Mouse (Mus musculus) ovary, postnatal 10 days (tissue): ENCODE results near the gene Fgf13.

Experiments used
- DNase-seq: peaks from one replicate; pipeline ENCODE4 v3.0.0; 2022; ENCODE audit warnings: low spot score

The Fgf13 gene

DNA sequence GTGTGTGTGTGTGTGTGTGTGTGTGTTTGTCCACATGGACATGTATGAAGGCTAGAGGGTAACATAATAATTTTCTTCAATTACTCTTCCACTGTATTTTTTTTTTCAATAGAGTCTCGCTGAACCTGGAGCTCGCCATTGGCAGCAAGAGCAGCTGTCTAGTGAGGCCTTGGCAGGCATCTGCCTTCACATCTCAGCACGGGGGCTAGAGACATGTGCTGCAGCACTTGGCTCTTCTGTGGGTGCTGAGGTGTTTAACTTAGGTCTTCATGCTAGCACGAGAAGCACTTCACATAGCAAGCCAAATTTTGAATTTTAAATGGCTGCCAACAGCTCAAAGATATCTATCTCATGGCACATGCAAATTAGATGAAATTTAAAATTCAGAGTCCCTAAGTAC, 380.9 kb downstream of the Fgf13 start:
- DNase-seq = no peak

DNA sequence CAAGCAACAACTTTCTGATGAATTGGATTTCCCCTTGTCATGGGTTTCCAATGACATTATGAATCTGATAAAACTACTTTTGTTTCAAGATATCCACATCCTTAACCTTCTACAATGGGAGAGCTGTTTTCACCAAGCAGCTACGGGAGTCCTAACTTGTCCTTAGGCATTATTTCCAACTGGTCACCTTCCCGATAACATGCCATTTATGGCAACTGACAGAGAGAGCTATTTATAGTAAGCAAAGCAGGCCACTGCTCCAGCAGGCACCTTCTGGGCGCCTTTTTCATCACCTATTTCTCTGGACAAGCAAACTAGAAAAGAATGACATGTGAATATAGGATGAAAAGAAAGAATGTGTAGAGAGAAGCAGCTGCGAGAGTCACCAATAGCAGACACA, 385.5 kb downstream of the Fgf13 start:
- no peak for DNase-seq

DNA sequence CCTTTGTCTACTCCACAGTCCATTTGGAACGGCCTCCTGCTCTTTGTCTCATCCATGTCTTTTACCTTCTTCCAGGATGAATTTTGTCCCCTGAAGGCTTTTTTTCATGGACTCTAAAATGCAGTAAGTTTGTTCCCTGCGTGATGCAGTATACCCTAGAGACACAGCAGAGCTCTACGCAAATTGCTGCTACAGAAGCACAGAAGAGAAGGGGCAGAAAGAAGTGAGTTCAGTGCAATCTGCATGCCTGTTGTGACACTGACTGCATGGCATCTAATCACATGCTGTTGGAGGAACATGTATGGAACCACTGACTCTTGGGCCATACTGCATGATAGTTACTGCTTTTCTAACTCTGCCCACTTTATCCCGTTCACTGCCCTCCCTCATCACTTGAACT, 388.2 kb downstream of the Fgf13 start:
- DNase-seq = no peak

DNA sequence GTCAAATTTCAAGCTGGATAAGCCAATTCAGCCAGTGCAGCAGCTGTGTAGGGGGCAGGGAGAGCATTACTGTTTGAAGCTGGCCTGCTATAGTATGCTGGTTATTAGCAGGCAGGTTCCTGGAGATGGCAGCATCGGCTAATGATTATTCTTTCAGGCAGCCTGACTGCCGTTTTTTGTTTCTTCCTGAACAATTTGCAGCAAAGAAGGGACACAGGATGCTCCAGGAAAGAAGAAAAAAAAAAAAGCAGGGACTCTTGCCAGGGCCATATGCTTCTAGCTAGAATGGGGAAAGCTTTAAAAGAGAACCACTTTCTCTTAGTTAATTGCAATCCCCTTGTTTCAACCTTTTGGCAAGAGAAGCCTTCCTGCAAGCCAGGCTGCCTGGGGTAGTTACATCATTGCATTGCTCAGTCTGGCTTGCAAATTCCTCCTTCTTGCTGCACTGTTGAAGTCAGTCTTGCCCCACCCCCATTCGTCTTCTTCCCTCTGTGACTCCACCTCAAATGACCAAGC, 388.7 kb downstream of the Fgf13 start:
- DNase-seq = no peak

DNA sequence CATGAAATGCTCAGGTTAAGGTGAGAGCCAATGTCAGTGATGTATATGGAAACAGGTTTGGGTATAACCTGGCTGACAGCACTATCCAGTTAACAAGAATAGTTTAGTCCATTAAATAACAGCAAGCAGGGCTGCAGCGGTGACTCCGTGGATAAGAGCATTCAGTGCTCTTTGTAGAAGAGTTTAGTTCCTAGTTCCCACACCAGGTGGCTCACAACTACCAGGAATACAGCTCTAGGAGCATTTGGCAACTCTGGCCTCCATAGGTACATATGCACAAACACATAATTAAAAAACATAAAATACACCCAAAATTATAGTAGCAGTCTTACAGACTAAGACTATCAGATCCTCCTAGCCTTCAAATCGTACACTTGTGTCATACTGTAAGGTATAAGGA, 390.2 kb downstream of the Fgf13 start:
- no peak for DNase-seq

DNA sequence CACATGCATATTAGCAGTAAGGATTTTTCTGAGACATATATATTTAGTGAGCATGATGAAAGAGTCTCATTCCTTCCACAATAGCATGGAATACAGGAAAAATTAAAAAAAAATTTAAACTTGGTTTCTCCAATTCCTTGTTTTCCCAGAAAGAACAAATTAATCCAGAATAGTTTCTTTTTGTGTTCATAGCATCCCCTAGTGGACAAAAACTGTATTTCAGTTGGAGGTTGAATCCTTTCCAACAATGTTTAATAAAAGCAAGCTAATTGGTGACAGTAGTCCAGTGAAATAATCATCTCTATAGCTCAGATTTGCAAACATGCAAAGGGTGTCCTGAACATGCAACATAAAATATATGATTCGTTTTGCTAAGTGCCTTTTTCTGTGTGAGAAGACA, 395.7 kb downstream of the Fgf13 start:
- DNase-seq = no peak

DNA sequence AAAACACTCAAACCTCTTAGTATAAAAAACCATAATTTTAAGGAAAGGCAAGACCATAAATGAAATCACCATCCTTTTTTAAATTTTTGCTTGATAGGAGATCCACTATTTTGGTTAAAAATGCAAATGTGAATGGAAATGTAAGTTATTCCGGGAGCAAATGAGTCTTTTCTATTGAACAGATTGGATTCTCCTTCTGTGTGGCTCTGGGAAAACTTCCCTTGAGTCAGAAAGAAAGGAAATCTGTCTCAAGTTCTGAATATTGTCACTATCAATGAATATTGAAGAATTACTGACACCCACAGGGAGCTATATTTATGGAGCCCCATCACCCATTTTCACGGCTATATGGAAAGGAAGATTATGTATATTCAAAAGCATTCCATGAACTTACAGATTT, 401.1 kb downstream of the Fgf13 start:
- no peak for DNase-seq

DNA sequence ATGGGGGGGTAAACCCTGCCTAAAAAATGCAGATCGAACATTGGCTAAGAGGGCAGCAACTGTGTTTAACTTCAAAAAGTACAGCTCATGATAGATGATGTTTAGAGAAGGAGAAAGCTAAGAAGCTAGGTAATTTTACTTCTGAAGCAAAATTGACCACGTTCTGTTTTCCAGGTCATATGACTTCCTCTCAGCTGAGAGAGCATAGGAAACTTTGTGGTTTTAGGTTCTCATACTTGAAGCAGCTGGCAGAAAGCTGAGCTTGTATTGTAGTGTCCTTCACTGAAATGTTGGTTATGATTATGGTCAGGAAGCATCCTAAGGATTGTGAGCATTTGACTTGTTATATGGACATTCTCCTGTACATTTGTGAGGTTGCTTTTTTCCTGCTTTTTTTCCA, 425.9 kb downstream of the Fgf13 start:
- DNase-seq = no peak

DNA sequence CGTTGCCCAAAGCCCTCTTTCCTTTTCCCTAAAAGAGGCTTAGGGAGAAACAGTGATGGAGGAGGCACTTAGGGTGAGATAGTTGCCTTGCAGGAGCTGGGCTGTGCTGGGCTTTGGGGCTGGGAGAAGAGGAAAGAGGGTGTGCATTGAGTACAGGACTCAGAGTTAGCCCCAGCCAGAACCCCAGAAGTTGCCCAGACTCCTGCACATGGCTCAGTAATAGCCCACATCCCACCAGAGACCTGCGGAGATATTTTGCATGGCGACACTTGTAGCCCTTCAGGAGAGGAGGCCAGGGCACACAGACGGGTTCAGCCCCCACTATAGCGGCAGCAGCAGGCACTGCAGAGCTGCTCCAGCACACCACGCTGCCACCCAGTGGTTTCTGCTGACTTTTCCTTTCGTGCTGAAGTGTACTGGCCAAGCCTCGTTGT, 432.9 kb downstream of the Fgf13 start:
- DNase-seq = peak; percentile 3

DNA sequence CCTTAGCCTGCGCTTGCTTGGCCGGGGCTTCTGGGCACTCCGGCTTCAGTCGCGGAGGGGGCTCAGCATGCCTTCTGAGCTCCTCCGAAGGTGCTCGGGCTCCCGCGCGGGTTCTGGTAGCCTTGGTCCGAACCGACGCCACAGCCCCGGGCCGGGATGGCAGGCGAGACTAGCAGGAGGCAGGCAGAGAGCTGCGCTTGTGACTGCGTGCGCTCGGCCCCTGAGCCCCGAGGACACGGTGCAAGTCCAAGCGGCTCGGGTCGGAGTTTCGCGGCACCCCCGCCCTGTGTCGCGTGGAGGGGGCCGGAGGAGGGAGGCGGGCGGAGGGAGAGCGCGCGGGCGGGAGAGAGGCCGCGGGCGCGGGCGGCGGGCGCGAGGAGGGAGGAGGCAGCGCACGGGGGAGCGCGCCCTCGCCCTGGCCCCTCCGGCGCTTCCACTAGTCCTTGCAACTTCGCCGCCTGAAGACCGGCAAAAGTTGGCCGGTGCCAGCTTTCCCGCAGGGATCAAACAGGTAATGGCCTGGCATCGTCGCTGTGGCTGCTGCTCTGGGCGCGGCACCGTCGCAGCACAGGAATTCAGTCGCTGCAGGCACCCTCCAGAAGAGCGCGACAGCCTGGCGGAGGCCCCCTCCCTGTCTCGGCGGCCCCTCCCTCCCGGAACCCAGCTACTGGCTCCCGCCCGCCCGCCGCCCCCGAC, 433.6 kb downstream of the Fgf13 start:
- peak; percentile 2 for DNase-seq

DNA sequence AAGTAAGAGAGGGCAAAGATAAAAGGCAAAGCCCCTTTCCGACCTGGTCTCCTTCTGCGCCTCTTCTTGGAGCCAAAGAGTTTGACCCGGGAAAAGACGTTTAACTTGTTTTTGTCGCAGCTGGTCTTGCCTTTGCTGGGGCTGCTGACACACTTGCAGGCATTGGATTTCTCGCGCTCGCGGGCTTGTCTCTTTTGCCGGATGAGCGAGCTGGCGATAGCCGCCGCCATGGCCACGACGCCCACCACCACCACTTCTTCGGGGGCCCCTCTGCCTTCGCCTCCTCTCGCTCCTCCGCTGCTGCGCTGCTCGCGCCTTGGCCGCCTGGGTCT, 434.1 kb downstream of the Fgf13 start:
- no peak for DNase-seq

DNA sequence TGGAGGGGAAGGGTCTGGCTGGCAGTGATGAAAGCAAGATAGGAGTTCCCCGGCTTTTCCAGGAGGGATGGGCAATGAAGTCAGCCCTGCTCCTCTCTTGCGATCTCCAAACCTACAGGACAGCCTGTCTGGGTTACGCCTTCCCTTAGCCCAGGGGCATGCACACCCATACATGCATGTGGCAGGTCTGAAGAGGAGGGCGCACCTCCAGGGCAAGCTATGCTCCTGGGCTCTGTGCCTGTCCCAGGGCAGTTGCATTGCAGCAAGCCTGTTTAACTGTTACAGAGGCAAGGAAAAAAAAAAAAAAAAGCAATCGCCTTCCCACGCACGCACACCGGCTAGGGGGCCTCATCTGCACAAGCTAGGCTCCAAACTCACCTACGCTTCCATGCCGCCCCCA, 434.5 kb downstream of the Fgf13 start:
- DNase-seq = no peak

DNA sequence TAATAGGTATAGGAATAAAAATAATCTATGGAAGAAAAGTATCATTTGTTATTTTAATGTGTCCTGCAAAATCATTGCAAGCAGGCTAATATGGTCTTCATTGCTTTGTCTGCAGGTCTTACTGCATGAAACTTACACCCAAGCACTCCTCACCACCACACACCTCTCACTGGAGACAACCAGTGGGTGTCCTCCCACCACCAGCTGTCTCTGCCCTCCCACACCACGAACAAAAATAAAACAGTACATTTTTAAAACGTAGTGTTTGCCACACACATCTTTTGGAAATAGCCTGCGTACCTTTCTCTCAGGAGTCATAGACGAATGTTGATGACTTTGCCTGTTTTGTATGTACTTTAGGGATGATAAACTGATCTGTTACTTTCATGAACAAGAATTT, 441.2 kb downstream of the Fgf13 start:
- DNase-seq = no peak

DNA sequence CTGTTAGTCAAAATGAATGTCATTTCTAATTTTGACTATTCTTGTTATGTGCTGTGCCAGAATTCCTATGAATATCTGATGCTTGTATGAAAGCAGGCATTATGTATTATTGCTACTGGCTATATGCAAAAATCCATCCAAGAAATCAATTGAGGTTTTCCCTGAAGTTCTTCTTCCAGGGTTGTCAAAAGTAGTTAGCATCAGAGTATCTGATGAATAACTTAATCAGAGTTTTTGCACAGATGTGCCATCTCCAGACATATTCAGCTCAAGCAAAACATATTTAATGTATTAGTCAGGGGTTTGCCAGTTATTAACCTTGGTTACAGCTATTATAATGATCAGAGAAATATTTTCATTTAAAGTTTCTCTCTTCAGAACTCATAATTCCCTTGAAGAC, 454.7 kb downstream of the Fgf13 start:
- DNase-seq = no peak

DNA sequence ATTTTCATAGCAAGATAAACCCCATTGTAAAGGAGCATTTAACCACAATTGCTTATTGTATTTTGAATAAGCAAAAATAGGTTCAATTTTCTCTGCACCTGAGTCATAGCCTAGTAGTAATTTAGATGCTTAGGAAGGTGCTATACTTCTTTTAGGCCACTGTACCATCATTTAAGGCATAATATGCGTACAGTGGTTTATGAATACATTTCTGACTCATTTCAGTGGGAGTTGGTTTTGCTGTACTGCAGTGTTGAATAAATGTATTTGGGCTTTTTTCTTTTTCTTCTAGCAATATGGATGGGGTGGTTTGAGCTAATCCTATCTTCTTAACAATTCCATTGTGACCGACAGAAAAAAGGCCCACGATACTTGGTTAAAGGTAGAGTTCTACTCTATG, 481.9 kb downstream of the Fgf13 start:
- DNase-seq = no peak

DNA sequence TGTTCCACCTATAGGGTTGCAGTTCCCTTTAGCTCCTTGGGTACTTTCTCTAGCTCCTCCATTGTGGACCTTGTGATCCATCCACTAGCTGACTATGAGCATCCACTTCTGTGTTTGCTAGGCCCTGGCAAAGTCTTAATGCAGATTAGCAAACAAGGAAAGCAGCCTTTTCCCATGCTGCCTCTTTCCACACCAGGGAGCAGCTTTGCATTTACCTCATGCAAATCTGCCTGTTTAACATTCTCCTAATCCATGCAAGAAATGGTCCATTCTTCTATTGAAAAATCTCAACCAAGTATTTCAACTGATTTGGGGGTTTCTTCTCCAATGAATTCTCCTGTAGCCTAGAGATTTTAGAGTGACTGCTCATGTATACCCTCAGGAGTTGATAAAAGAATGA, 487.4 kb downstream of the Fgf13 start:
- DNase-seq = no peak

DNA sequence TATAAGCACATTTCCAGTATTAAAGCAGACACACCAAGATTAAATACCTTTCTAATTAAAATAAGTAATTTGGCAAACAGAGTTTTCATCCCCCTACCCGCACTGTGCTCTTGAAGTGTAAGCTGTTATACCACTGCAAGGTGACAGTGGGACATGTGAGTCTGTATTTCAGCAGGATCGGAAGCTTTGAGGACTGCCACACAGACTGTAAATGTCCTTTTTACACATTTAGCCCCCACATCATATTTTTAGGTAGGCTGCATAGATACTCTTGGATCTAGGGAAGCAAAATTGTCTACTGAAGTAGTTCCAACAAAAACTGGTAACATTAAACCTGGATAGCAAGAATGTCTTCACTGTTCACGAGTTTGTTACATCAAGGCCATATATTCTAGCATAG, 495.8 kb downstream of the Fgf13 start:
- no peak for DNase-seq

DNA sequence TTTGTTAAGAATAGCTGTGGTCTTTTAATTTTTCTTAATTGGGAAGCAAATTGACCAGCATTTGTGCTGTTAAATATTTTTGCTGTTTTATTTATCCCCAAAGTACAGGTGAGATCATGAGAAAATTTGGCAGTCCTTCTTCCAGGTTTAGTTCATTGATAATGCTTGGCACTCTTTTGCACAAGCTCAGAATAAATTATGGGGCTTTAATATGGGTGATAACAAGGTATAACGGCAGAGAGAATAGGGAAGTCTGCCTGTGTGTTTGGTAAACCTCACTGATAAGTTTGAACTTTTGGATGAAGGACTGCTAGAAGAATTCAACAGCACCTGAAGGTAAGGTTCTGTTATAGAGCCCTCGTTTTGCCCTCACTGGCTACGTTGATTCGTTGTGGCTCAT, 504.7 kb downstream of the Fgf13 start:
- DNase-seq = no peak

DNA sequence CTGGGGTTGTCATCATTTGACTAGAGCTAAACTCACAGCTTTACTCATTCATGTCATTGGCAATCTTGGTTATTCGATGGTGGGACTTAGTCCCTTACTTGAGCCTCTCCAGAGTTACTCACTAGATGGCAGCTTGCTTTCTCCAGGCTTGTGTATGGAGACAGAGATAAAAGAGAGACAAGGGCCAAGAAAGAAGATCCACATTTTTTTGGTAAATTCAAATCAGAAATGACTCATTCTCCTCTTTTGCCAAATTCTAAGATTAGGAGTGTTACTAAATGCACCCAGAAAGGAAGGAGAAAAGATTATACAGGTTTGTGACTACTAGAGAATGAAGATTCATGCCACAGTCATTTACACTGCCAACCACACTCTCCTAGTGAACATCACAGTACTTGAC, 532.9 kb downstream of the Fgf13 start:
- DNase-seq = no peak
